Mouse (Mus musculus): Measurements from ENCODE around the gene Asf1a.

Gene Asf1a

GRCm38 (mm10) chr10:53596677-53597120 lies at the start of gene Asf1a:
Asf1a (plus strand) TSS chr10:53596757.
- DNase-seq (ENCODE audit: inconsistent age in 2 of 2, low spot score in 1 of 2): peak; percentile 99

- no peak for DNase-seq (ENCODE audit: inconsistent age in 2 of 2, low spot score in 1 of 2)
Observed at GRCm38 (mm10) chr10:53562001-53562400, 34.6 kb upstream of the Asf1a start.

GRCm38 (mm10) chr10:53565538-53565937 lies 31.0 kb upstream of the Asf1a start:
- DNase-seq (ENCODE audit: inconsistent age in 2 of 2, low spot score in 1 of 2): no peak

- DNase-seq (ENCODE audit: inconsistent age in 2 of 2, low spot score in 1 of 2): no peak
Observed at GRCm38 (mm10) chr10:53568531-53568930, 28.0 kb upstream of the Asf1a start.

GRCm38 (mm10) chr10:53580137-53580536 lies 16.4 kb upstream of the Asf1a start:
- peak in 1 of 2 experiments; percentile 36 for DNase-seq (ENCODE audit: inconsistent age in 2 of 2, low spot score in 1 of 2)

GRCm38 (mm10) chr10:53580621-53581081 lies 15.9 kb upstream of the Asf1a start:
- peak; percentile 76 to 83 for DNase-seq (ENCODE audit: inconsistent age in 2 of 2, low spot score in 1 of 2)

GRCm38 (mm10) chr10:53581087-53581486 lies 15.5 kb upstream of the Asf1a start:
- peak; percentile 7 to 29 for DNase-seq (ENCODE audit: inconsistent age in 2 of 2, low spot score in 1 of 2)

- no peak for DNase-seq (ENCODE audit: inconsistent age in 2 of 2, low spot score in 1 of 2)
Observed at GRCm38 (mm10) chr10:53585777-53586176, 10.8 kb upstream of the Asf1a start.

- DNase-seq (ENCODE audit: inconsistent age in 2 of 2, low spot score in 1 of 2): peak; percentile 12 to 95
Observed at GRCm38 (mm10) chr10:53595744-53596676, 547 bp upstream of the Asf1a start.

- peak; percentile 64 to 80 for DNase-seq (ENCODE audit: inconsistent age in 2 of 2, low spot score in 1 of 2)
Observed at GRCm38 (mm10) chr10:53597121-53597881, 744 bp downstream of the Asf1a start.

- peak in 1 of 2 experiments; percentile 38 for DNase-seq (ENCODE audit: inconsistent age in 2 of 2, low spot score in 1 of 2)
Observed at GRCm38 (mm10) chr10:53598821-53599220, 2.3 kb downstream of the Asf1a start.

GRCm38 (mm10) chr10:53605328-53605727 lies 8.8 kb downstream of the Asf1a start:
- DNase-seq (ENCODE audit: inconsistent age in 2 of 2, low spot score in 1 of 2): no peak

- DNase-seq (ENCODE audit: inconsistent age in 2 of 2, low spot score in 1 of 2): no peak
Observed at GRCm38 (mm10) chr10:53608274-53608673, 11.7 kb downstream of the Asf1a start.

GRCm38 (mm10) chr10:53612172-53612571 lies 15.6 kb downstream of the Asf1a start:
- DNase-seq (ENCODE audit: inconsistent age in 2 of 2, low spot score in 1 of 2): no peak

GRCm38 (mm10) chr10:53613955-53614354 lies 17.4 kb downstream of the Asf1a start:
- no peak for DNase-seq (ENCODE audit: inconsistent age in 2 of 2, low spot score in 1 of 2)

GRCm38 (mm10) chr10:53615850-53616616 lies 19.5 kb downstream of the Asf1a start:
- peak; percentile 18 to 67 for DNase-seq (ENCODE audit: inconsistent age in 2 of 2, low spot score in 1 of 2)

- peak; percentile 93 to 97 for DNase-seq (ENCODE audit: inconsistent age in 2 of 2, low spot score in 1 of 2)
Observed at GRCm38 (mm10) chr10:53629247-53629917, 32.8 kb downstream of the Asf1a start.

GRCm38 (mm10) chr10:53629918-53630250 lies 33.3 kb downstream of the Asf1a start:
- DNase-seq (ENCODE audit: inconsistent age in 2 of 2, low spot score in 1 of 2): peak; percentile 97 to 99

- DNase-seq (ENCODE audit: inconsistent age in 2 of 2, low spot score in 1 of 2): peak in 1 of 2 experiments; percentile 48
Observed at GRCm38 (mm10) chr10:53630339-53630738, 33.8 kb downstream of the Asf1a start, which contains the start of gene Mcm9. Mcm9 (minus strand) TSS chr10:53630439.

- no peak for DNase-seq (ENCODE audit: inconsistent age in 2 of 2, low spot score in 1 of 2)
Observed at GRCm38 (mm10) chr10:53634160-53634559, 37.6 kb downstream of the Asf1a start.

Data from adrenal gland, adult (tissue).